Mouse (Mus musculus): Measurements from ENCODE around the gene Pts. TPM values are rescaled to one million over a fixed set of nuclear protein-coding genes. Genes with fewer than 3 reads are reported as not detected.

Gene Pts
- polyA plus RNA-seq, 1 experiment from 2014 or later = 59.7 TPM

DNA sequence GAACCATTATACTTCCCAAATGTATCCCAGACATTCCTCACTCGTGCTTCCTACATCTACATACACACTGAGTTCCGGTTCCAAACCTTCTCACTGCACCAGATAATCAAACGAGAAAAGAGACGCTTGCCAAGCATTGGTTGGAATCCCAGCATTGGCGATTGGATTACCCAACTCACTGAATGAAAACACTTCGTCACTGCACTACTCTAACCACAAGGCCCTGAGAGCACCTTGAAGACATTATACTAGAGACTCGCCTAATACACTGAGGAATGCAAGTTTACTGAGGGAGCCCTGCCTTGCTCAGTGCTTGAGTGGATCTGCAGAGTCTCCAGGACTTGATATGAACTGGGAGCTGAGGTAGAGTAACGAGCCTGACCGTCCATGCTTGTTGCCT, 13.9 kb upstream of the Pts start:
- no peak for ATAC-seq (replicated peaks; ENCODE audit: insufficient number of reproducible peaks, low FRiP score, low TSS enrichment, low read depth)
- 73% methylated on average over 9 of the region's 9 CpGs for WGBS

DNA sequence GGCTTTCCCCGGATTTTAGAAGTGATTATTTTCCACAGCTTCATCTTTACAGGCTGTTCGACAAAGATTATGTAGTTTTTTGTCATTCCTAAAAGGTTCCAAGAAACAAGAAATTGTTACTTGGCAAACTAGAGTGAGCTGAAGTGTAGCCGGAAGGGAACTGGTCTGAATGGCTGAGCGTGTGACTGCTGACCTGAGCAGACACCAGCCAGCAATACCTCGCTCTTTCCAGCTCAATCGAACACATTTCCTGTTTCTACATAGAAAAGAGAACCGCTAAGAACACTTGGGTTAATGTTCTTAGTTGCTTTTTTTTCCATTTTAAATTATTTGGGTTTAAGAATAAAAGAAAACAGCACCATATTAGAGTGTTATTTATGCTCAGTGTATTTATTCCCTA, 11.6 kb upstream of the Pts start:
- no peaks in the 10 kb centered on the region for H3K4me1 ChIP-seq (ENCODE audit: control insufficient read depth, insufficient read depth, low read length)
- 70% methylated on average over 7 of the region's 7 CpGs for WGBS
- no peak overlapping the region for H3K27ac ChIP-seq (replicated peaks; ENCODE audit: low read depth, low read length)
- no peaks in the 10 kb centered on the region for H3K36me3 ChIP-seq (replicated peaks; ENCODE audit: control insufficient read depth, insufficient read depth, low read depth, low read length)
- H3K9me3 ChIP-seq (replicated peaks; ENCODE audit: control insufficient read depth, low read length) = no peaks in the 10 kb centered on the region
- no peaks in the 10 kb centered on the region for H3K27me3 ChIP-seq (ENCODE audit: control insufficient read depth, insufficient read depth, low read length)
- no peak for DNase-seq (ENCODE audit: low spot score)
- no peak overlapping the region for H3K4me2 ChIP-seq (ENCODE audit: low read depth, low read length)
- ATAC-seq (replicated peaks; ENCODE audit: insufficient number of reproducible peaks, low FRiP score, low TSS enrichment, low read depth) = no peak
- H3K4me3 ChIP-seq (ENCODE audit: low read depth, low read length) = no peak overlapping the region
- no peak overlapping the region for H3K9ac ChIP-seq (replicated peaks; ENCODE audit: low read length)

More for the DNA sequence above, 13.9 kb upstream of the Pts start:
- no peak overlapping the region for H3K9ac ChIP-seq (replicated peaks; ENCODE audit: low read length)
- no peaks in the 10 kb centered on the region for H3K27me3 ChIP-seq (ENCODE audit: control insufficient read depth, insufficient read depth, low read length)
- H3K27ac ChIP-seq (replicated peaks; ENCODE audit: low read depth, low read length) = no peak overlapping the region
- no peak for DNase-seq (ENCODE audit: low spot score)
- H3K4me2 ChIP-seq (ENCODE audit: low read depth, low read length) = no peak overlapping the region
- no peaks in the 10 kb centered on the region for H3K36me3 ChIP-seq (replicated peaks; ENCODE audit: control insufficient read depth, insufficient read depth, low read depth, low read length)
- no peaks in the 10 kb centered on the region for H3K9me3 ChIP-seq (replicated peaks; ENCODE audit: control insufficient read depth, low read length)
- no peak overlapping the region for H3K4me3 ChIP-seq (ENCODE audit: low read depth, low read length)
- no peaks in the 10 kb centered on the region for H3K4me1 ChIP-seq (ENCODE audit: control insufficient read depth, insufficient read depth, low read length)

DNA sequence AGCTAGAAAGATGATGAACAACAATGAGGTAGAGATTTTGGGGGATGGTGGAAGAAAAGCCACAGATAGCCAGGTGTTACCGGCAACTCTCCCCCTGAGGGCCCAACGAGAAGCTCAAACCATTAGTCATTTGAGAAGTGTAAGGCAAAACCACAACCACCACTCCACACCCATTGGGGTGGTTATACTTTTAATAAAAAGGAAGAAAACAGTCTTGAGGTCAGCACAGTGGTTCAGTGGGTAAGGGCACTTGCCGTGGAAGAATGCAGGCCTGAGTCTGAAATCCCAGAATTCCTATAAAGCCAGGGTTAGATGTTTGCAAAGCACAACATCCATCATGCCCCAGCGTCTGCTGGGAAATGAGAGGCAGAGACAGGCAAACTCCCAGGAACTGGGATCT, 8.8 kb upstream of the Pts start:
- Histone ChIP-seq H3K4me1 (ENCODE audit: control insufficient read depth, insufficient read depth, low read length) (no peaks in the 10 kb centered on the region), H3K4me2 (ENCODE audit: low read depth, low read length) (no peak overlapping the region), H3K27me3 (ENCODE audit: control insufficient read depth, insufficient read depth, low read length) (no peaks in the 10 kb centered on the region), H3K9ac (replicated peaks; ENCODE audit: low read length) (no peak overlapping the region), H3K36me3 (replicated peaks; ENCODE audit: control insufficient read depth, insufficient read depth, low read depth, low read length) (no peaks in the 10 kb centered on the region), H3K4me3 (ENCODE audit: low read depth, low read length) (no peak overlapping the region), H3K9me3 (replicated peaks; ENCODE audit: control insufficient read depth, low read length) (no peaks in the 10 kb centered on the region), H3K27ac (replicated peaks; ENCODE audit: low read depth, low read length) (no peak overlapping the region)
- WGBS = 80% methylated on average over 4 of the region's 4 CpGs
- DNase-seq (ENCODE audit: low spot score) (no peak), ATAC-seq (replicated peaks; ENCODE audit: insufficient number of reproducible peaks, low FRiP score, low TSS enrichment, low read depth) (no peak)

DNA sequence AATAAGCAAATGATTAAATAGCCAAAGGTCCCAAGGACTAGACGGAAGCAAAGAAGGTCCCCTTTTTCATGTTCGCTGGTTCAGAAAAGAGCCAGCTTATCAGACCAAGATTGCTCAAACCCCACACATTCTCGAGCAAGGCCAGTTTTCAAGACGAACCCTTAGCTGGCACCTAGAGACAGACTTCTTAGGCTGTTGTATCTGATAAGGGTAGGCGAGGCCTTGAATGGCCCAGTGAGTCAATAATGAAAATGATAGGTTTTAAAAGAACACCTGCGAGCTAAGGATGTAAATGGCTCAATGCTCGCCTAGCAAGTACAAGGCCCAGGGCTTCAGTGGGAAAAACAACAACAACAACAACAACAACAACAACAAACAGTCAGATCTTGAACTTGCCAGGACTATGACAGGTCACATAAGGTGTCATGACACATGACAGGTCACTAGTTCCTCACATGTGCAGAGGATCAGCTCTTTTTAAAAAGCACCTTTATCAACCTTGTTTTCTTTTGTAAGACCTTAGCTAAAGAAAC, 8.1 kb upstream of the Pts start:
- 84% methylated on average over 7 of the region's 7 CpGs for WGBS

DNA sequence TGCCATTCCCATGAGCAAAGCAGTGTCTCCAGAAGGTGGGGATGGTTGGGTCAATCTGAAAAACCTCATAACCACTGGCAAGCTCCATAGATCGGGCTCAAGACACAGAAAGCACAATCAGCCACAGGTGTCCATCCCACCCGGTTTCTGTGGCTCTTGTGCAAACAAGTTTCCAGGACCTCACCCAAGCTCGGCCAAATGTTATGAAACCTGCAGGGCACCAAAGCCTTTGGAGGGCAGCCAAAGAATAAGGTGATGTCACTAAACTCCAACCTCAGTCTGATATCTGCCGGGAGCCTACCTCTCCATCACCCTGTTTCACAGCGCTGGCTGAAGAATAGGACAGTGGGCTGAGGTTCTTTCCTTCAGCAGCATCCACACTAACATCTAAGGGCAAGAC, 7.4 kb upstream of the Pts start:
- 89% methylated on average over 5 of the region's 5 CpGs for WGBS
- no peak for ATAC-seq (replicated peaks; ENCODE audit: insufficient number of reproducible peaks, low FRiP score, low TSS enrichment, low read depth)

More for the DNA sequence above, 8.1 kb upstream of the Pts start:
- Histone ChIP-seq H3K4me3 (ENCODE audit: low read depth, low read length) (no peak overlapping the region), H3K27me3 (ENCODE audit: control insufficient read depth, insufficient read depth, low read length) (no peaks in the 10 kb centered on the region), H3K9me3 (replicated peaks; ENCODE audit: control insufficient read depth, low read length) (no peaks in the 10 kb centered on the region), H3K4me2 (ENCODE audit: low read depth, low read length) (no peak overlapping the region), H3K9ac (replicated peaks; ENCODE audit: low read length) (no peak overlapping the region), H3K36me3 (replicated peaks; ENCODE audit: control insufficient read depth, insufficient read depth, low read depth, low read length) (no peaks in the 10 kb centered on the region), H3K4me1 (ENCODE audit: control insufficient read depth, insufficient read depth, low read length) (no peaks in the 10 kb centered on the region), H3K27ac (replicated peaks; ENCODE audit: low read depth, low read length) (no peak overlapping the region)
- no peak for DNase-seq (ENCODE audit: low spot score)
- no peak for ATAC-seq (replicated peaks; ENCODE audit: insufficient number of reproducible peaks, low FRiP score, low TSS enrichment, low read depth)

DNA sequence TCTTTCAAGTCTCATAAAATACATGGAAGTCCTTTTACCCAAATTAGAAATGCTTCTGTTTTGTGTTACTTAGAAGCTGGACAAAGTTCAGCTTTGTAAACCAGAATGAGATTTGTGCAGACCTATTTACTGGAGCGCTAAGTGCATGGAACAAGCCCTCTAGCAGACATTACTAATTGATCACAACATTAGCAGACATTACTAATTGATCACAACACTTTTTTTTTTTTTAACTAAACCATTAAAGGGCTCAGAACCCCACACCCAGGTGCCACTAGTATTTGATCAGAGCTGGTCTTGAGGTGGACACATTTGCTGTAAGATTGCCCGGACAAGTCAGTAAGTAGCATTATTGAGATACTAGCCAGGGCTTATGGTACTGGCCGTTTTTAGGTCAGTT, 5.3 kb upstream of the Pts start:
- DNase-seq (ENCODE audit: low spot score) = no peak
- Histone ChIP-seq H3K4me2 (ENCODE audit: low read depth, low read length) (no peak overlapping the region), H3K4me3 (ENCODE audit: low read depth, low read length) (no peak overlapping the region), H3K27me3 (ENCODE audit: control insufficient read depth, insufficient read depth, low read length) (no peaks in the 10 kb centered on the region), H3K4me1 (ENCODE audit: control insufficient read depth, insufficient read depth, low read length) (no peaks in the 10 kb centered on the region), H3K36me3 (replicated peaks; ENCODE audit: control insufficient read depth, insufficient read depth, low read depth, low read length) (no peaks in the 10 kb centered on the region), H3K27ac (replicated peaks; ENCODE audit: low read depth, low read length) (no peak overlapping the region), H3K9ac (replicated peaks; ENCODE audit: low read length) (no peak overlapping the region), H3K9me3 (replicated peaks; ENCODE audit: control insufficient read depth, low read length) (no peaks in the 10 kb centered on the region)
- WGBS = 76% methylated on average over 3 of the region's 3 CpGs
- no peak for ATAC-seq (replicated peaks; ENCODE audit: insufficient number of reproducible peaks, low FRiP score, low TSS enrichment, low read depth)

More for the DNA sequence above, 7.4 kb upstream of the Pts start:
- no peak for DNase-seq (ENCODE audit: low spot score)
- H3K4me1 ChIP-seq (ENCODE audit: control insufficient read depth, insufficient read depth, low read length) = no peaks in the 10 kb centered on the region
- no peak overlapping the region for H3K27ac ChIP-seq (replicated peaks; ENCODE audit: low read depth, low read length)
- no peak overlapping the region for H3K4me2 ChIP-seq (ENCODE audit: low read depth, low read length)
- no peak overlapping the region for H3K9ac ChIP-seq (replicated peaks; ENCODE audit: low read length)
- no peaks in the 10 kb centered on the region for H3K36me3 ChIP-seq (replicated peaks; ENCODE audit: control insufficient read depth, insufficient read depth, low read depth, low read length)
- no peaks in the 10 kb centered on the region for H3K9me3 ChIP-seq (replicated peaks; ENCODE audit: control insufficient read depth, low read length)
- H3K4me3 ChIP-seq (ENCODE audit: low read depth, low read length) = no peak overlapping the region
- H3K27me3 ChIP-seq (ENCODE audit: control insufficient read depth, insufficient read depth, low read length) = no peaks in the 10 kb centered on the region

DNA sequence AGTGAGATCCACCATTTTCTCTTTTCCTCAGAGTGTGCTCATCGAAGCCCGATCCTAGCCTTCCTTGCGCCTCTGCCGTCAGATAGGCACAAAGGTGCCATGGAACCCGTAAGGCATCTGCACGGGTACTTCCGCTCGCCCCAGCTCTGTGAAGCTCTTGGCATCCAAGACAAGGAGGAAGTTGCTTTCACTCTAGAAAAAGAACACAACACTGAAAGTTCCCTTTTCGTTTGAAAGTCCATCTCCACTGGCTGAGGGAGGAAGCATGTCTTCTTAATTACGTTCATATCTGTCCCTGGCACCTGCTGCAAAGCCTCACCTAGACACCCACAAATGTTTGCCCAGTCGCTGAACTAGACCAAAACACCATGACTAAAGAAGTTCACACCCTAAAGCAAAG, 4.8 kb upstream of the Pts start:
- Histone ChIP-seq H3K9ac (replicated peaks; ENCODE audit: low read length) (no peak overlapping the region), H3K4me3 (ENCODE audit: low read depth, low read length) (no peak overlapping the region), H3K4me2 (ENCODE audit: low read depth, low read length) (no peak overlapping the region), H3K36me3 (replicated peaks; ENCODE audit: control insufficient read depth, insufficient read depth, low read depth, low read length) (no peaks in the 10 kb centered on the region), H3K4me1 (ENCODE audit: control insufficient read depth, insufficient read depth, low read length) (no peaks in the 10 kb centered on the region), H3K9me3 (replicated peaks; ENCODE audit: control insufficient read depth, low read length) (no peaks in the 10 kb centered on the region), H3K27me3 (ENCODE audit: control insufficient read depth, insufficient read depth, low read length) (no peaks in the 10 kb centered on the region), H3K27ac (replicated peaks; ENCODE audit: low read depth, low read length) (no peak overlapping the region)
- 84% methylated on average over 11 of the region's 11 CpGs for WGBS
- ATAC-seq (replicated peaks; ENCODE audit: insufficient number of reproducible peaks, low FRiP score, low TSS enrichment, low read depth) (no peak), DNase-seq (ENCODE audit: low spot score) (no peak)

DNA sequence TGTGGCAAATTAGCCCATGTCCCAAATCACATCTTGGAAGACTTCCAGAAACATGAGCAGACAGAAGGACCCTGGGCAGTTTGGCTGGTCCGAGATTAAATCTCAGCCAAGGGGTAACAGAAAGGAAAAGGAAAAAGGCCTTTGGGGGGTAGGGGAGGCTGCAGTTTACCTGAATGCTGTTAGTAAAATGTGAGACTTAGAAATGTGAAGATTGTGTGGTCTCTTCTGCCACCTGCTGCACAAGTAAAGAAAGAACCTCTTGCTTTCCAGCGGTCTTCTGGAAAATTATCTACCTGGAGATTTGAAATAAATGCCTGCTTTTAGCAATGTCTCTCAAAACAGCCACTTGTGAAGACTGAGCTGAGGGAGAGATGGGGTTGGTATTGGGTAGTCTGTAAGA, 2.4 kb upstream of the Pts start:
- Histone ChIP-seq H3K36me3 (replicated peaks; ENCODE audit: control insufficient read depth, insufficient read depth, low read depth, low read length) (no peaks in the 10 kb centered on the region), H3K4me1 (ENCODE audit: control insufficient read depth, insufficient read depth, low read length) (no peaks in the 10 kb centered on the region), H3K4me3 (ENCODE audit: low read depth, low read length) (no peak overlapping the region), H3K4me2 (ENCODE audit: low read depth, low read length) (no peak overlapping the region), H3K9ac (replicated peaks; ENCODE audit: low read length) (no peak overlapping the region), H3K27me3 (ENCODE audit: control insufficient read depth, insufficient read depth, low read length) (no peaks in the 10 kb centered on the region), H3K9me3 (replicated peaks; ENCODE audit: control insufficient read depth, low read length) (no peaks in the 10 kb centered on the region), H3K27ac (replicated peaks; ENCODE audit: low read depth, low read length) (no peak overlapping the region)
- WGBS = 24% methylated on average over 2 of the region's 2 CpGs
- no peak for ATAC-seq (replicated peaks; ENCODE audit: insufficient number of reproducible peaks, low FRiP score, low TSS enrichment, low read depth)
- DNase-seq (ENCODE audit: low spot score) = peak; percentile 42

Measured in embryonic facial prominence, embryonic 11.5 days (tissue).